Comparison of ENCODE assay signal across 17 mouse cellular contexts in the genomic region with DNA sequence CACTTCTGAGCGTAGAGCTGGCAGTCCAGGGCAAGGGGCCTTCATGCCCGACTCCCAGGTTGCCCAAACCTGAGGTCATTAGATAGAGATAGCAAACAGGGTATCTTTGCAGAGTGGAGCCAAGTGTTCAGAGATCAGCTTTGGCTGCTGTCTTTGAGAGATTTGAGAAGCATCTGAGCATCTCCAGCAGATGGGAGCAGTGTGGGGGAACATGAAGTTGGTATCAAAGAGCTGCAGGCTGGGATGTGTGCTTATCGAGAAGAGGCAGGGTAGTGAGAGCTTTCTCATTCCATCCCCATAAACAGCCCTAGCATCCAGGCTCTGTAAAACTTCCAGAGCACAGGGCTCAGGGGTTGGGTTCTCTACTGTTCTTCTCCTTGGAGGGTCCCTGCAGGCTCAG. TPM values are rescaled to one million over a fixed set of nuclear protein-coding genes. Genes with fewer than 3 reads are reported as not detected.
DNase-seq lines count a peak whose midpoint lies in the region; ATAC-seq and TF ChIP-seq lines count a peak whose summit lies in the region.
"Had no signal": no experiment of that assay in that cellular context is flagged by ENCODE, and none has a peak within 500 bp of the region (broad histone marks: within the 10 kb centered on the region; RNA-seq: fewer than 3 reads in every experiment).

No protein-coding gene starts in this region.

- no peak overlapping the region for H3K4me2 ChIP-seq in liver, postnatal 0 days (ENCODE audit: low read depth, low read length)
- H3K4me2 ChIP-seq: heart, embryonic 15.5 days; neural tube, embryonic 13.5 days had no signal

- no peak overlapping the region for H3K9ac ChIP-seq in MEL (ENCODE audit: control insufficient read depth, low read depth, low read length, poor library complexity, severe bottlenecking)
- no peak overlapping the region for H3K9ac ChIP-seq in liver, postnatal 0 days (replicated peaks)
- H3K9ac ChIP-seq: heart, embryonic 15.5 days; neural tube, embryonic 13.5 days had no signal

- peaks cover 0 to 2% of the 10 kb centered on the region in 2 experiments; a peak in 3 of 4 replicates for H3K27me3 ChIP-seq in MEL (ENCODE audit: control insufficient read depth in 1 of 2, insufficient read depth in 2 of 2, low read length in 2 of 2)
- H3K27me3 ChIP-seq in liver, postnatal 0 days (ENCODE audit: insufficient read depth, low read length) = no peaks in the 10 kb centered on the region
- H3K27me3 ChIP-seq: heart, embryonic 15.5 days; neural tube, embryonic 13.5 days had no signal

- H3K4me1 ChIP-seq in MEL (ENCODE audit: control insufficient read depth in 1 of 2, insufficient read depth in 2 of 2, low read length in 2 of 2) = peaks cover 0 to 3% of the 10 kb centered on the region in 2 experiments; a peak in 2 of 4 replicates
- H3K4me1 ChIP-seq in brown adipose tissue, adult 24 weeks (ENCODE audit: control insufficient read depth, insufficient read depth, insufficient read length, low read length) = peaks cover 27% of the 10 kb centered on the region
- H3K4me1 ChIP-seq in liver, postnatal 0 days (ENCODE audit: insufficient read depth) = no peaks in the 10 kb centered on the region
- H3K4me1 ChIP-seq: hindbrain, embryonic 10.5 days; neural tube, embryonic 13.5 days had no signal

- peak; percentile 47 for ATAC-seq in liver, postnatal 0 days
- ATAC-seq: forebrain, embryonic 16.5 days; inflammation-experienced regulatory T-cells, adult 6 months had no signal

- DNase-seq in layer of hippocampus, adult 9-11 months = peak; percentile 17
- DNase-seq in layer of hippocampus, postnatal 25 days (ENCODE audit: extremely low spot score in 1 of 2, low spot score in 1 of 2) = no peak
- peak; percentile 20 for DNase-seq in MEL (ENCODE audit: low read depth, low spot score)
- DNase-seq in liver, postnatal 0 days = no peak
- DNase-seq in kidney, postnatal 10 days = no peak
- no peak for DNase-seq in thymus, postnatal 36 days
- DNase-seq: cerebellum, postnatal 36 days; kidney, adult 8-10 months; kidney, postnatal 4 days; thymus, postnatal 4 days had no signal

- 69% methylated on average over 3 of the region's 3 CpGs for WGBS in liver, postnatal 0 days (ENCODE audit: insufficient replicate concordance)

- no peak overlapping the region for H3K27ac ChIP-seq in MEL (ENCODE audit: control insufficient read depth, low read depth, low read length)
- peak overlapping the region; percentile 75 for H3K27ac ChIP-seq in brown adipose tissue, adult 24 weeks (replicated peaks; ENCODE audit: low read depth, low read length)
- H3K27ac ChIP-seq in liver, postnatal 0 days (ENCODE audit: low read depth) = no peak overlapping the region
- H3K27ac ChIP-seq: embryonic facial prominence, embryonic 10.5 days; heart, embryonic 15.5 days; hindbrain, embryonic 10.5 days; neural tube, embryonic 13.5 days had no signal

- H3K9me3 ChIP-seq in MEL (replicated peaks; ENCODE audit: insufficient read depth, low read length) = no peaks in the 10 kb centered on the region
- peaks cover 3% of the 10 kb centered on the region; the same call in 1 of the 2 replicates for H3K9me3 ChIP-seq in liver, postnatal 0 days (ENCODE audit: low read length)
- H3K9me3 ChIP-seq: heart, embryonic 15.5 days; neural tube, embryonic 13.5 days had no signal

- peak; percentile 26 to 60; a peak in 3 of 4 replicates for TF ChIP-seq EP300 in MEL (IDR thresholded peaks at IDR 0.05; ENCODE audit: low read depth in 1 of 2, low read length in 2 of 2)
- peak; percentile 75; the same call in 1 of the 2 replicates for TF ChIP-seq EP300 in liver, postnatal 0 days (IDR thresholded peaks at IDR 0.05; ENCODE audit: low read depth)

- no peak for TF ChIP-seq CTCF in MEL (IDR thresholded peaks at IDR 0.05 in 2 of 3, conservative IDR thresholded peaks at IDR 0.05 in 1 of 3; ENCODE audit: control insufficient read depth in 1 of 3, insufficient read depth in 1 of 3, low read depth in 2 of 3, low read length in 3 of 3, poor library complexity in 1 of 3, severe bottlenecking in 1 of 3)
- no peak for TF ChIP-seq CTCF in liver, postnatal 0 days (IDR thresholded peaks at IDR 0.05; ENCODE audit: low read depth)

- no peak overlapping the region for H3K4me3 ChIP-seq in MEL (ENCODE audit: control insufficient read depth in 1 of 2, insufficient read depth in 1 of 2, low read depth in 2 of 2, low read length in 2 of 2)
- no peak overlapping the region for H3K4me3 ChIP-seq in brown adipose tissue, adult 24 weeks (ENCODE audit: insufficient read depth, low read depth, low read length)
- H3K4me3 ChIP-seq in liver, postnatal 0 days (ENCODE audit: low read depth, low read length) = no peak overlapping the region
- H3K4me3 ChIP-seq: embryonic facial prominence, embryonic 10.5 days; heart, embryonic 15.5 days; hindbrain, embryonic 10.5 days; neural tube, embryonic 13.5 days had no signal

- TF ChIP-seq RAD21 in MEL (IDR thresholded peaks at IDR 0.05; ENCODE audit: low read depth, low read length) = no peak

- no peaks in the 10 kb centered on the region for H3K79me2 ChIP-seq in MEL (ENCODE audit: control insufficient read depth, insufficient read depth, low read length, poor library complexity)

- TF ChIP-seq POLR2A in MEL (IDR thresholded peaks at IDR 0.05; ENCODE audit: control insufficient read depth in 1 of 2, insufficient read depth in 1 of 2, low read depth in 1 of 2, low read length in 2 of 2, poor library complexity in 1 of 2) = no peak

- H3K36me3 ChIP-seq in MEL (ENCODE audit: control insufficient read depth in 1 of 2, insufficient read depth in 2 of 2, low read length in 2 of 2) = no peaks in the 10 kb centered on the region
- H3K36me3 ChIP-seq in liver, postnatal 0 days (replicated peaks; ENCODE audit: insufficient read depth, low read length) = no peaks in the 10 kb centered on the region
- H3K36me3 ChIP-seq: embryonic facial prominence, embryonic 10.5 days; heart, embryonic 15.5 days; hindbrain, embryonic 10.5 days; neural tube, embryonic 13.5 days had no signal

TF ChIP-seq in MEL, 35 proteins besides CTCF, POLR2A, EP300 and RAD21:
- TF ChIP-seq SIN3A (IDR thresholded peaks at IDR 0.05; ENCODE audit: low read length) (no peak), TAL1 (IDR thresholded peaks at IDR 0.05; ENCODE audit: low read length) (peak; percentile 58), POLR2AphosphoS5 (IDR thresholded peaks at IDR 0.05; ENCODE audit: borderline replicate concordance, low read depth, low read length) (no peak), KAT2A (conservative IDR thresholded peaks at IDR 0.05; ENCODE audit: low read depth, low read length) (no peak), NRF1 (IDR thresholded peaks at IDR 0.05; ENCODE audit: insufficient read depth, low read depth, low read length, poor library complexity, severe bottlenecking) (no peak), GATA1 (IDR thresholded peaks at IDR 0.05; ENCODE audit: low read depth, low read length) (peak; percentile 41; the same call in 1 of the 2 replicates), TCF12 (IDR thresholded peaks at IDR 0.05; ENCODE audit: low read depth, low read length) (peak; percentile 69), RCOR1 (IDR thresholded peaks at IDR 0.05; ENCODE audit: low read depth, low read length) (no peak)

RNA-seq across cellular contexts. Expression of a gene that starts 52.9 kb away (rescaled TPM):
- total RNA-seq in layer of hippocampus, postnatal 25 days (2021) = 10 to 100 TPM; 20.7 to 27.0 TPM
- total RNA-seq in MEL (2012; rRNA removed) = 11.7 and 14.8 TPM in 2 replicates
- polyA plus RNA-seq in MEL (2012; ENCODE audit: insufficient read depth in 1 of 2, insufficient read length in 2 of 2, low read depth in 1 of 2, low replicate concordance in 2 of 2, missing spikeins in 1 of 2) = 10 to 100 TPM in 1 of 2 experiments, not detected in 1; 22.3 TPM
- 22.4 and 30.0 TPM in 2 replicates for polyA plus RNA-seq in brown adipose tissue, adult 24 weeks (2012; ENCODE audit: insufficient read depth, insufficient read length, missing spikeins)
- 12.3 and 16.6 TPM in 2 replicates for polyA plus RNA-seq in liver, postnatal 0 days (2015; fragmentation: Nextera tagmentation; extraction: Ambion mirVana)

Comparison
In these comparisons a context has a peak if more than half of its experiments do, and no peak if none do; other contexts are left out.
1. DNase-seq: peak in layer of hippocampus, adult 9-11 months (single experiment) and MEL (single experiment); none in layer of hippocampus, postnatal 25 days (0 of 2), liver, postnatal 0 days (single experiment), kidney, postnatal 10 days (single experiment) and thymus, postnatal 36 days (0 of 2).